Mouse (Mus musculus): ENCODE results near the gene Tmem69. TPM values are rescaled to one million over a fixed set of nuclear protein-coding genes. Genes with fewer than 3 reads are reported as not detected.

Gene Tmem69
- total RNA-seq (2021): 10 to 100 TPM; 12.5 to 13.3 TPM
- long read RNA-seq, partial matches to known transcripts: 0 of 1 reads
- long read RNA-seq, other reads (novel, unspliced or antisense): 1 of 1 reads

- peak; percentile 77 to 83 for DNase-seq (ENCODE audit: low spot score in 2 of 2)
Measured at GRCm38 (mm10) chr4:116555413-116556300, at the start of gene Tmem69. TSS of gene Tmem69 (minus strand) at chr4:116555936.

- DNase-seq (ENCODE audit: low spot score in 2 of 2): peak; percentile 83
Measured at GRCm38 (mm10) chr4:116596978-116597881, 41.5 kb upstream of the Tmem69 start.

GRCm38 (mm10) chr4:116596379-116596778, 40.6 kb upstream of the Tmem69 start, which contains the start of gene Ccdc17:
TSS of gene Ccdc17 (plus strand) at chr4:116596654.
- DNase-seq (ENCODE audit: low spot score in 2 of 2): no peak

GRCm38 (mm10) chr4:116595793-116596192, 40.1 kb upstream of the Tmem69 start:
- DNase-seq (ENCODE audit: low spot score in 2 of 2): no peak

- DNase-seq (ENCODE audit: low spot score in 2 of 2): no peak
Measured at GRCm38 (mm10) chr4:116558151-116558882, 2.6 kb upstream of the Tmem69 start.

- DNase-seq (ENCODE audit: low spot score in 2 of 2): peak; percentile 97 to 98
Measured at GRCm38 (mm10) chr4:116557306-116558121, 1.8 kb upstream of the Tmem69 start, which contains the start of gene Gpbp1l1. TSS of gene Gpbp1l1 (plus strand) at chr4:116557658.

GRCm38 (mm10) chr4:116556561-116557305, 997 bp upstream of the Tmem69 start:
- peak; percentile 90 to 92 for DNase-seq (ENCODE audit: low spot score in 2 of 2)

- DNase-seq (ENCODE audit: low spot score in 2 of 2): no peak
Measured at GRCm38 (mm10) chr4:116553035-116553434, 2.7 kb downstream of the Tmem69 start.

GRCm38 (mm10) chr4:116550432-116550831, 5.3 kb downstream of the Tmem69 start:
- no peak for DNase-seq (ENCODE audit: low spot score in 2 of 2)

- DNase-seq (ENCODE audit: low spot score in 2 of 2): no peak
Measured at GRCm38 (mm10) chr4:116537737-116538136, 18.0 kb downstream of the Tmem69 start.

GRCm38 (mm10) chr4:116536351-116536750, 19.4 kb downstream of the Tmem69 start:
- no peak for DNase-seq (ENCODE audit: low spot score in 2 of 2)

GRCm38 (mm10) chr4:116531109-116531508, 24.6 kb downstream of the Tmem69 start:
- DNase-seq (ENCODE audit: low spot score in 2 of 2): no peak

- DNase-seq (ENCODE audit: low spot score in 2 of 2): peak; percentile 93 to 96
Measured at GRCm38 (mm10) chr4:116507425-116508218, 48.1 kb downstream of the Tmem69 start, which contains the start of gene Ipp. TSS of gene Ipp (plus strand) at chr4:116507549.

GRCm38 (mm10) chr4:116506886-116507424, 48.8 kb downstream of the Tmem69 start:
- DNase-seq (ENCODE audit: low spot score in 2 of 2): no peak
